Mouse (Mus musculus) hindbrain, postnatal 0 days (tissue): ENCODE results near the gene Galc. TPM values are rescaled to one million over a fixed set of nuclear protein-coding genes. Genes with fewer than 3 reads are reported as not detected.

Experiments
- ATAC-seq: fragments of 200-750 bp; cut with Nextera tagmentation; 2 replicates; pipeline ENCODE4 v1.8.0; 2017; ENCODE audit warnings: mild to moderate bottlenecking, moderate TSS enrichment, moderate library complexity
- DNase-seq: peaks from one replicate; pipeline ENCODE4 v3.0.0-alpha.2; 2015; ENCODE audit warnings: low spot score
- H3K27ac ChIP-seq: fragments of 300-500 bp; sonication (generic); 2 replicates; pipeline ENCODE4 v1.5.1; 2014; ENCODE audit warnings: mild to moderate bottlenecking
- H3K27me3 ChIP-seq: fragments of 300-500 bp; sonication (generic); 2 replicates; pipeline ENCODE4 v1.6.1; 2014; ENCODE audit warnings: low read length, mixed read lengths; ENCODE audit not compliant: insufficient read depth
- H3K36me3 ChIP-seq: fragments of 300-500 bp; sonication (generic); 2 replicates; pipeline ENCODE4 v1.6.1; 2014; ENCODE audit warnings: low read length, mixed read lengths; ENCODE audit not compliant: insufficient read depth
- H3K4me1 ChIP-seq: fragments of 300-500 bp; sonication (generic); 2 replicates; pipeline ENCODE4 v1.6.1; 2014; ENCODE audit warnings: antibody characterized with exemption, low read length, mixed read lengths; ENCODE audit not compliant: insufficient read depth
- H3K4me2 ChIP-seq: fragments of 300-500 bp; sonication (generic); 2 replicates; pipeline ENCODE4 v1.6.1; 2014; ENCODE audit warnings: low read depth, mild to moderate bottlenecking, low read length, moderate library complexity, mixed read lengths
- H3K4me3 ChIP-seq: fragments of 300-500 bp; sonication (generic); 2 replicates; pipeline ENCODE4 v1.5.1; 2014; ENCODE audit warnings: low read length
- H3K9ac ChIP-seq: fragments of 300-500 bp; sonication (generic); replicated peaks from 2 replicates; pipeline ENCODE4 v1.6.1; 2014; ENCODE audit warnings: mild to moderate bottlenecking, low read length, moderate library complexity, mixed read lengths
- H3K9me3 ChIP-seq: fragments of 300-500 bp; sonication (generic); 2 replicates; pipeline ENCODE4 v1.6.1; 2016; ENCODE audit warnings: low read length, mixed read lengths
- CTCF ChIP-seq: IDR thresholded peaks from 2 replicates; pipeline ENCODE4 v1.5.1; 2016; ENCODE audit warnings: antibody characterized with exemption, control low read depth, low read depth
- WGBS: fragments of 180-500 bp; shearing (Covaris S2); extraction: QIAGEN DNeasy Blood & Tissue Kit; methylation state at CpG from one replicate; pipeline ENCODE4 v1.1.7; 2014; 5-methylcytosine and 5-hydroxymethylcytosine counted together
- polyA plus RNA-seq: library from polyadenylated mRNA; unstranded; fragments of >200 nt; fragmentation: Nextera tagmentation; extraction: Ambion mirVana; gene quantifications from 2 replicates; pipeline ENCODE4 v1.2.1, GENCODE M21; 2015
- total RNA-seq: library from RNA; depleted of rRNA; stranded (reverse); fragments of >200 nt; gene quantifications from 2 replicates; pipeline ENCODE4 v1.2.3, GENCODE M21; 2014

The Galc gene
- total and polyA plus RNA-seq, 2 experiments from 2014 or later, result 12.2 to 19.1 TPM

GRCm38 (mm10) chr12:98284477-98284876 lies 25.2 kb upstream of the Galc start:
- Histone ChIP-seq H3K4me2 (no peak overlapping the region), H3K27ac (no peak overlapping the region), H3K4me3 (no peak overlapping the region), H3K9ac (no peak overlapping the region), H3K27me3 (no peaks in the 10 kb centered on the region), H3K36me3 (no peaks in the 10 kb centered on the region), H3K4me1 (no peaks in the 10 kb centered on the region), H3K9me3 (no peaks in the 10 kb centered on the region)
- TF ChIP-seq CTCF, result no peak
- ATAC-seq, result no peak
- DNase-seq, result no peak
- 91% methylated on average over 3 of the region's 3 CpGs for WGBS

DNA sequence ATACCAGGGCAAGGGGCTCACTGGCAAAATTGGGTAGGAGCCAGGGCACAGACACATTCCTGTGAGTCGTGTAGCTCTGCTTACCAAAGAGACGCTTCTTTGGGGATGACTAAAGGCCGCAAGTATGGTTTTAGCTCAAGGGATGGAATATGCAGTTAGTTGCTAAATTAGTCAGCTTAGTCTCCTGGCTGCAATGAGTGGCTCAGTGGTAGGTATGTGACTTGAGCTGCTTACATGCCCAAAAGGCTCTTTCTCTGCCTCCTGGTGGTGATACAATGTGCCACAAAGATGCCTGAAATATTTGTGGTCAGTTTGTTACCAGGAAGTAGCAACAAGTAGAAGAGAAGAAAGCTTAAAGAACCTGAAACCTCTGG lies 24.2 kb upstream of the Galc start:
- H3K4me1 ChIP-seq, result no peaks in the 10 kb centered on the region
- H3K9ac ChIP-seq, result no peak overlapping the region
- DNase-seq (no peak), ATAC-seq (no peak)
- no peaks in the 10 kb centered on the region for H3K27me3 ChIP-seq
- WGBS, result 54% methylated on average over 3 of the region's 3 CpGs
- no peak overlapping the region for H3K4me2 ChIP-seq
- H3K4me3 ChIP-seq, result no peak overlapping the region
- no peak overlapping the region for H3K27ac ChIP-seq
- no peaks in the 10 kb centered on the region for H3K9me3 ChIP-seq
- TF ChIP-seq CTCF, result no peak
- H3K36me3 ChIP-seq, result no peaks in the 10 kb centered on the region

DNA sequence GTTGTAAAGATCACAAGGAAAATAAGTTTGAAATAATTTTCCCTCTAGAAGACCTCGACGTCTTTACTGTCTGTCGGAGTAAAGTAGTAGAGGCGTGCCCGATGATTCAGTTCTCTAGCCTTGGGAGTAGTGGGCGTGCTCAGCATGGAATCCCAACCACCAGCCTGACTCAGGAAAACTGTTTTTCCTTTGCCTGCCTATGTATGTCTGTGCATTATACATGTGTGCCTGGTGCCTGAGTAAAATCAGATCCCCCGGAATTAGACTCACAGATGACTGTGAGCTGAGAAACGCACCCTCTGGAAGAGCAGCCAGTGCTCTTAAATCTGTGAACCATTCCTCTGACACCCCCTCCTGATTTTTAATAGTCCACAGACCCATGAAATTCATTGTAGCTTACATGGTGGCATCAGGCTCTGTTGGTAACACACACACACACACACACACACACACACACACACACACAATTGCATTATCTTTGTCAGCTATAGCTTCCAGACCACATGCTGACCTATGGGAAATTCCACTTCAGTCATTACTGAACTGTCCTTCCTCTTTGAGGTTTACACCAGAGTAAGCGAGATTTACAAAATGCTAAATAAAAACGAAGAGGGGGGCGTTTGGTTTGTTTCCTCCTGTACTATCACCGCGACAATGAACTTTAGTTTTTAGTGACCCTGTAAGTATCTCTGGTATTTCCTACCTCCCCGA lies 23.7 kb upstream of the Galc start:
- Histone ChIP-seq H3K4me3 (no peak overlapping the region), H3K27ac (no peak overlapping the region), H3K36me3 (no peaks in the 10 kb centered on the region), H3K9ac (no peak overlapping the region), H3K4me1 (no peaks in the 10 kb centered on the region), H3K4me2 (no peak overlapping the region), H3K9me3 (no peaks in the 10 kb centered on the region), H3K27me3 (no peaks in the 10 kb centered on the region)
- 77% methylated on average over 14 of the region's 14 CpGs for WGBS
- DNase-seq, result no peak
- ATAC-seq, result no peak
- TF ChIP-seq CTCF, result no peak

- ATAC-seq, result no peak
- no peaks in the 10 kb centered on the region for H3K4me1 ChIP-seq
Observed at GRCm38 (mm10) chr12:98280996-98281395, 21.7 kb upstream of the Galc start.

DNA sequence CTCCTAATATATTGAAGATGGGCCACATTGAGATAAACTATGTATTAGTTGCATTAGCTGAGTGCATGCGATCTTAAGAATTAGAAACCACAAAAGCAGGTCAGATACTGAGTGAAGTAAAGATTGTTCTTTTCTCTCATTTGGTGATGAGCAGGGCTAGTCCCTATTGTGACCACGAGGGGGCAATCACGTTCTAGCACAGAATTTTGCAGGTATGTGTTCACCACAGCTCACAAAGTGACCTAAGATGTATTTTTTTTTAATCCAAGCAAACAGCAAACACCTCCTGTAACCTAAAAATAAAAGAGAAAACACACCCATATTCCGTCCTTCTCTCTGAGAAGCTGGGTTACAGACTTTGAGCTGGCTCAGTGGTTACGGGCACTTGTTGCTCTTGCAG lies 21.3 kb upstream of the Galc start:
- TF ChIP-seq CTCF, result peak; percentile 94

More at GRCm38 (mm10) chr12:98280996-98281395, 21.7 kb upstream of the Galc start:
- Histone ChIP-seq H3K36me3 (no peaks in the 10 kb centered on the region), H3K27ac (no peak overlapping the region), H3K9me3 (no peaks in the 10 kb centered on the region), H3K27me3 (no peaks in the 10 kb centered on the region), H3K4me3 (no peak overlapping the region), H3K9ac (no peak overlapping the region), H3K4me2 (no peak overlapping the region)
- no peak for TF ChIP-seq CTCF
- DNase-seq, result no peak
- 74% methylated on average over 8 of the region's 8 CpGs for WGBS

GRCm38 (mm10) chr12:98272433-98272832 lies 13.2 kb upstream of the Galc start:
- DNase-seq (no peak), ATAC-seq (no peak)
- Histone ChIP-seq H3K9ac (no peak overlapping the region), H3K27ac (no peak overlapping the region), H3K36me3 (no peaks in the 10 kb centered on the region), H3K9me3 (no peaks in the 10 kb centered on the region), H3K4me1 (no peaks in the 10 kb centered on the region), H3K4me3 (no peak overlapping the region), H3K4me2 (no peak overlapping the region), H3K27me3 (no peaks in the 10 kb centered on the region)
- TF ChIP-seq CTCF, result no peak
- 63% methylated on average over 7 of the region's 7 CpGs for WGBS

More for the DNA sequence above, 21.3 kb upstream of the Galc start:
- no peak overlapping the region for H3K27ac ChIP-seq
- H3K36me3 ChIP-seq, result no peaks in the 10 kb centered on the region
- DNase-seq, result peak; percentile 85
- no peak overlapping the region for H3K9ac ChIP-seq
- no peaks in the 10 kb centered on the region for H3K9me3 ChIP-seq
- H3K4me3 ChIP-seq, result no peak overlapping the region
- H3K4me1 ChIP-seq, result no peaks in the 10 kb centered on the region
- WGBS, result 30% methylated on average over 5 of the region's 5 CpGs
- no peak overlapping the region for H3K4me2 ChIP-seq
- peak; percentile 63; the same call in 1 of the 2 replicates for ATAC-seq
- no peaks in the 10 kb centered on the region for H3K27me3 ChIP-seq

DNA sequence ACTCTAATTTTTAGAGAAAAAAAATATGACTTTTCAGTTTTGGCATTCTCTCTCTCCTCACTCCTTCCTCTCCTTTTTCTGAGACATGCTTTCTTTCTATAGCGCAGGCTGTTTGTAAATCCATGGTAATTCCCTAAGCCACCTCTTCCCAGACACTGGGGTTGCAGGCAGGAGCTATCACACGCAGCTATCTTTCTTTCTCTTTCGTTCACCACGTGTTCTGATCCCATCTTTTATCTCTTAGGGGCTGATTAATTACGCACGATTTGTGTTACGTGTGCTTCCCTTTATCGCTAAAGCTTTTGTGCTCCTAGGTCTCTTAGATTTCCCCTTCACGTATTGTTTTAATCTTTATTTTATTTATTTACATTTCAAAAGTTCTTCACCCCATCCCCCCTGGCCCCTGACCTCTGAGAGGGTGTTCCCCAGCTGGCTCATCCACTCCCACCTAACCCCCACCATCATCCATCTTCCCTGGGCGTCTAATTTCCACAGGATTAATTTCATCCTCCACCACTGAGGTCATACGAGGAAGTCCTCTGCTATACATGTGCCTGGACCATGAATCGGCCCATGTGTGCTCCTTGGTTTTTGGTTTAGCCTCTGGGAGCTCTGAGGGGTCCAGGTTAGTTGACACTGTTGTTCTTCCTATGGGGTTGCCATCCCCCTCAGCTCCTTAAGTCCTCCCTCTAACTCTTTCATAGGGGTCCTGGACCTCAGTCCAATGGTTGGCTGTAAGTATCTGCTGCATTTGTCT lies 11.7 kb upstream of the Galc start:
- Histone ChIP-seq H3K4me3 (no peak overlapping the region), H3K4me1 (no peaks in the 10 kb centered on the region), H3K27ac (no peak overlapping the region), H3K9me3 (no peaks in the 10 kb centered on the region), H3K36me3 (no peaks in the 10 kb centered on the region), H3K27me3 (no peaks in the 10 kb centered on the region), H3K4me2 (no peak overlapping the region), H3K9ac (no peak overlapping the region)
- no peak for ATAC-seq
- TF ChIP-seq CTCF, result no peak
- DNase-seq, result no peak
- WGBS, result 53% methylated on average over 12 of the region's 12 CpGs
